Mouse (Mus musculus): ENCODE measurements around the gene Cdc42bpb. TPM values are rescaled to one million over a fixed set of nuclear protein-coding genes. Genes with fewer than 3 reads are reported as not detected.

Gene Cdc42bpb
- polyA plus RNA-seq, 1 experiment = 48.1 TPM

DNA sequence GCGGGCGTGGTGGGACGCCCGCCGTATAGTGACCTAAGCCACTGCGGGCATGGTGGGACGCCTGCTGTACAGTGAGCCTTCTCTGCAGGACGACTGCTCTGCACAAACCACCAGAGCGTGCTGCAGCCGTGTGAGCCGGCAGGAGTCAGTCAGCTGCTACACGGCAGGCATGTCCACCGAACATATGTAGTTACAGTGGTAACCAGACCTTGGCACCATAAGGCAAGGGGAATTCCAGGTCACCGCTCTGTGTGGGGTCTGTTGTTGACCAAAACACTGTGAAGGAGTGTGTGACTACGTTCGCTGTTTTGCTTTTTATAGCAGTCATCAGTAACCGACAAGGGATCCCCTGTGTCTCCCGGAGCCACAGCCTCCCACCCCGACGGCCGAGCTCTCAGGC lies 53.0 kb downstream of the Cdc42bpb start:
- Histone ChIP-seq H3K4me3 (ENCODE audit: insufficient read depth, poor library complexity, severe bottlenecking) (no peak overlapping the region), H3K27me3 (ENCODE audit: control insufficient read depth, insufficient read depth, insufficient read length) (no peaks in the 10 kb centered on the region), H3K79me3 (ENCODE audit: low read depth) (no peaks in the 10 kb centered on the region), H3ac (ENCODE audit: control insufficient read depth, insufficient read length, low read depth) (no peak overlapping the region), H3K36me3 (ENCODE audit: control insufficient read depth, insufficient read depth) (peaks cover 80% of the 10 kb centered on the region), H3K79me2 (ENCODE audit: control insufficient read depth, insufficient read depth) (no peaks in the 10 kb centered on the region)
- TF ChIP-seq MYOD1 (IDR thresholded peaks at IDR 0.05; ENCODE audit: control insufficient read depth, insufficient read length, low read depth) (no peak), CEBPB (IDR thresholded peaks at IDR 0.05; ENCODE audit: low read depth) (no peak), USF1 (IDR thresholded peaks at IDR 0.05; ENCODE audit: low read depth) (no peak), MYOG (IDR thresholded peaks at IDR 0.05; ENCODE audit: control insufficient read depth, extremely low read depth, insufficient read length) (no peak), FOSL1 (IDR thresholded peaks at IDR 0.05; ENCODE audit: insufficient read depth, low read length, poor library complexity, severe bottlenecking) (no peak), MAX (IDR thresholded peaks at IDR 0.05) (no peak), CTCF (IDR thresholded peaks at IDR 0.05; ENCODE audit: control insufficient read depth, insufficient read depth, insufficient read length) (no peak)

DNA sequence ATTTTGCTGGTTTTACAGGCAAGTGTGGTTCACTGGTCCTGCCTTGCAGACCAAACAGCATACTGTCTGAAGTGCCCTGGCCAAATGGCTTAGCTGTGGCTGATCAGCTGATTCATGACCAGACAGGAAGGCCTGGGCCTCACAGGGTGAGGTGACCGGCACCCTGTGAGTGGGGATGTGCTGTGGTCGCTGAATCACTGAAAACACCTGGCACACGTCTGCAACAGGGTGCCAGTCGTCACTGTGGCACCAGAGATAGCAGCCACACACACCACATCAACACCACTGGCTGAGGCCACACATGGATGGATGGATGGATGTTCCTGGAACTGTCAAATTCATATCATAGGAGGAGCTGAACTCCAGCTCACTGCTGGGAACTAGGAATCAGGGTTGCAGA lies 54.1 kb downstream of the Cdc42bpb start:
- Histone ChIP-seq H3K36me3 (ENCODE audit: control insufficient read depth, insufficient read depth) (peaks cover 85% of the 10 kb centered on the region), H3K79me3 (ENCODE audit: low read depth) (no peaks in the 10 kb centered on the region), H3K4me3 (ENCODE audit: insufficient read depth, poor library complexity, severe bottlenecking) (no peak overlapping the region), H3K27me3 (ENCODE audit: control insufficient read depth, insufficient read depth, insufficient read length) (no peaks in the 10 kb centered on the region), H3K79me2 (ENCODE audit: control insufficient read depth, insufficient read depth) (no peaks in the 10 kb centered on the region), H3ac (ENCODE audit: control insufficient read depth, insufficient read length, low read depth) (no peak overlapping the region)
- TF ChIP-seq FOSL1 (IDR thresholded peaks at IDR 0.05; ENCODE audit: insufficient read depth, low read length, poor library complexity, severe bottlenecking) (no peak), MYOD1 (IDR thresholded peaks at IDR 0.05; ENCODE audit: control insufficient read depth, insufficient read length, low read depth) (peak; percentile 70), USF1 (IDR thresholded peaks at IDR 0.05; ENCODE audit: low read depth) (no peak)

DNA sequence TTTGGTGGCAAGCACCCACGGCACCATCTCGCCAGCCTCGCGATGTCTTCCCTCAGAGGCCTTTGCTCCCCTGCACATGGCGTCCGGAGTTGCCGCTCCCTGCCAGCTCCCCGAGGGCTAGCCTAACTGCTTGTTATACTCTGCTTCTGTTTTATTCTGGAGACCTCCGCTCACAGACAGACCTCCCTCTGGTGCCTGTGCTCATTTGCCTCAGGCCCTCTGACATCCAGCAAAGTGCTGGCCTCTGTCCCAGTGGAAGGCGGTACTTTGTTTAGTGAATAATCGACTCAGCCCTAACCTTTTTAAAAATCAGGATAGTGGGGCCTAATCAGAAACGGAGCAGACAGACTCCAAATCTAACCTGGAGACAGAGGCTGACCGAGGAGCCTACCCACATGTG lies 55.7 kb downstream of the Cdc42bpb start:
- Histone ChIP-seq H3K4me3 (ENCODE audit: insufficient read depth, poor library complexity, severe bottlenecking) (no peak overlapping the region), H3K36me3 (ENCODE audit: control insufficient read depth, insufficient read depth) (peaks cover 87% of the 10 kb centered on the region), H3K79me2 (ENCODE audit: control insufficient read depth, insufficient read depth) (no peaks in the 10 kb centered on the region), H3K79me3 (ENCODE audit: low read depth) (no peaks in the 10 kb centered on the region), H3ac (ENCODE audit: control insufficient read depth, insufficient read length, low read depth) (no peak overlapping the region), H3K27me3 (ENCODE audit: control insufficient read depth, insufficient read depth, insufficient read length) (no peaks in the 10 kb centered on the region)
- TF ChIP-seq FOSL1 (IDR thresholded peaks at IDR 0.05; ENCODE audit: insufficient read depth, low read length, poor library complexity, severe bottlenecking) (no peak), MAX (IDR thresholded peaks at IDR 0.05) (no peak), CEBPB (IDR thresholded peaks at IDR 0.05; ENCODE audit: low read depth) (no peak), MYOG (IDR thresholded peaks at IDR 0.05; ENCODE audit: control insufficient read depth, extremely low read depth, insufficient read length) (no peak), CTCF (IDR thresholded peaks at IDR 0.05; ENCODE audit: control insufficient read depth, insufficient read depth, insufficient read length) (no peak), USF1 (IDR thresholded peaks at IDR 0.05; ENCODE audit: low read depth) (no peak), MYOD1 (IDR thresholded peaks at IDR 0.05; ENCODE audit: control insufficient read depth, insufficient read length, low read depth) (no peak)

DNA sequence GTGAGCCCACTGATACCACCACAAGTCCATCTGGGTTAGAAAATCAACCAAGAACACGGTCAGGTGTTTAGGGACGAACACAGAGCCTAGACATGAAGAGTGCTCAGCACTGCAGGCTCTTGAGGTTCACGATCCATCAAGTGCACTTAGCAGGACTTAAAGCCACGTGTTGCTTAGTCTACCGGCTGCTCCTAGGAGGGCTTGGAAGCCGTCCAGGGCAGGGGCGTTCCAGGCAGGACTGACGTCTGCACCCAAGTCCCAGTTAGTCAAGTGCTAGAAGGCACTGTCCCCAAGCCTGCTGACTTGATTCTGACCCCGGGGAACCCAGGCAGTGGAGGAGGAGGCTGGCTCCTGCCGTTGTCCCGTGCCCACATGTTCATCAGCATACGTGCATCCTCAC lies 57.0 kb downstream of the Cdc42bpb start:
- Histone ChIP-seq H3K27me3 (ENCODE audit: control insufficient read depth, insufficient read depth, insufficient read length) (no peaks in the 10 kb centered on the region), H3K79me2 (ENCODE audit: control insufficient read depth, insufficient read depth) (no peaks in the 10 kb centered on the region), H3K4me3 (ENCODE audit: insufficient read depth, poor library complexity, severe bottlenecking) (no peak overlapping the region), H3ac (ENCODE audit: control insufficient read depth, insufficient read length, low read depth) (no peak overlapping the region), H3K79me3 (ENCODE audit: low read depth) (no peaks in the 10 kb centered on the region), H3K36me3 (ENCODE audit: control insufficient read depth, insufficient read depth) (peaks cover 92% of the 10 kb centered on the region)
- TF ChIP-seq CTCF (IDR thresholded peaks at IDR 0.05; ENCODE audit: control insufficient read depth, insufficient read depth, insufficient read length) = no peak
- TF ChIP-seq MAX (IDR thresholded peaks at IDR 0.05) = no peak
- TF ChIP-seq MYOG (IDR thresholded peaks at IDR 0.05; ENCODE audit: control insufficient read depth, extremely low read depth, insufficient read length) = no peak
- TF ChIP-seq USF1 (IDR thresholded peaks at IDR 0.05; ENCODE audit: low read depth) = no peak
- TF ChIP-seq FOSL1 (IDR thresholded peaks at IDR 0.05; ENCODE audit: insufficient read depth, low read length, poor library complexity, severe bottlenecking) = no peak
- no peak for TF ChIP-seq MYOD1 (IDR thresholded peaks at IDR 0.05; ENCODE audit: control insufficient read depth, insufficient read length, low read depth)
- no peak for TF ChIP-seq CEBPB (IDR thresholded peaks at IDR 0.05; ENCODE audit: low read depth)

DNA sequence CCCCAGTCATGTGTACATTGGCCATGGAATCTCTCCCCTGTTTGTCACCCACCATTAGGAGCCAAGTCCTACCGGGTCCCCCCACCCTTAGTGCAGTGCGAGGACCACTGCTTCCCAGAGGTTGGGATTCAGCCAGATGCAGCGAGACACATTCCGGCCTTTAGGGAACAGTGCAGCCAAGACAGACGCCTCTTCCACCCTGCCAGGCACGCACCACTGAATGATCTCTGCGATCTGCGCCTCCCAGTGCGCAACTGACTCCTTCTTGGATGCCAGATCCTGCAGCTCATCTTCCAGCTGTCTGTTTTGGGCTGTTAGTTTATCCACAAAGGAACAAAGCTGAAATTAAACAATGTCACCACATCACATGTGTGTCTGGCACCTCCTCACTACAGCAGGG lies 59.8 kb downstream of the Cdc42bpb start:
- Histone ChIP-seq H3K36me3 (ENCODE audit: control insufficient read depth, insufficient read depth) (peaks cover 93% of the 10 kb centered on the region), H3K79me3 (ENCODE audit: low read depth) (no peaks in the 10 kb centered on the region)
- TF ChIP-seq USF1 (IDR thresholded peaks at IDR 0.05; ENCODE audit: low read depth) (no peak), CEBPB (IDR thresholded peaks at IDR 0.05; ENCODE audit: low read depth) (no peak), MAX (IDR thresholded peaks at IDR 0.05) (no peak), MYOD1 (IDR thresholded peaks at IDR 0.05; ENCODE audit: control insufficient read depth, insufficient read length, low read depth) (no peak), CTCF (IDR thresholded peaks at IDR 0.05; ENCODE audit: control insufficient read depth, insufficient read depth, insufficient read length) (no peak), FOSL1 (IDR thresholded peaks at IDR 0.05; ENCODE audit: insufficient read depth, low read length, poor library complexity, severe bottlenecking) (no peak), MYOG (IDR thresholded peaks at IDR 0.05; ENCODE audit: control insufficient read depth, extremely low read depth, insufficient read length) (no peak)

DNA sequence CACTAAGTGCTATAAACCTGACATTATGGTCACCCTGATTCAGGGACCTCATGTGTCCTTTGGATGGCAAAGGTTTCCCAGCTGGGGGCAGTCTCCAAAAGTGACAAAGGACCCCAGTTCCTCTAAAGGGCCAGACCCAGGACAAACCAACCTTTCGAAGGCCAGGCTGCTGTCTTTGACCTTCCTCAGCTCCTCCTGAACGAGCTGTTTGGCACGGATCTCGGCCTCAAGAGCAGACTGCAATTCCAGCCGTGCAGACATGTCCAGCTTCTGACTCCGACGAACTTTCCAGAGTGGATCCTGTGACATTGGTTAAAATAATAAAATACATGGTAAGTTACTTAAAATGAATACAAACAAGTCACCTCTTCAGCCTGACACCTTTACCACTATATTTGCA lies 63.2 kb downstream of the Cdc42bpb start:
- no peak for TF ChIP-seq USF1 (IDR thresholded peaks at IDR 0.05; ENCODE audit: low read depth)
- TF ChIP-seq MAX (IDR thresholded peaks at IDR 0.05) = no peak
- TF ChIP-seq CEBPB (IDR thresholded peaks at IDR 0.05; ENCODE audit: low read depth) = no peak
- H3K36me3 ChIP-seq (ENCODE audit: control insufficient read depth, insufficient read depth) = peaks cover 86% of the 10 kb centered on the region

More for the DNA sequence above, 59.8 kb downstream of the Cdc42bpb start:
- Histone ChIP-seq H3ac (ENCODE audit: control insufficient read depth, insufficient read length, low read depth) (no peak overlapping the region), H3K27me3 (ENCODE audit: control insufficient read depth, insufficient read depth, insufficient read length) (no peaks in the 10 kb centered on the region), H3K79me2 (ENCODE audit: control insufficient read depth, insufficient read depth) (no peaks in the 10 kb centered on the region), H3K4me3 (ENCODE audit: insufficient read depth, poor library complexity, severe bottlenecking) (no peak overlapping the region)

More for the DNA sequence above, 63.2 kb downstream of the Cdc42bpb start:
- H3K79me3 ChIP-seq (ENCODE audit: low read depth) = no peaks in the 10 kb centered on the region
- H3K4me3 ChIP-seq (ENCODE audit: insufficient read depth, poor library complexity, severe bottlenecking) = no peak overlapping the region
- no peak overlapping the region for H3ac ChIP-seq (ENCODE audit: control insufficient read depth, insufficient read length, low read depth)
- no peaks in the 10 kb centered on the region for H3K79me2 ChIP-seq (ENCODE audit: control insufficient read depth, insufficient read depth)
- H3K27me3 ChIP-seq (ENCODE audit: control insufficient read depth, insufficient read depth, insufficient read length) = no peaks in the 10 kb centered on the region

Data from C2C12 (cell line).